Mouse (Mus musculus) urinary bladder, postnatal 14 days (tissue): Measurements from ENCODE around the gene Pts.

Source experiments
- DNase-seq: peaks from one replicate; pipeline ENCODE4 v3.0.0; 2021; ENCODE audit warnings: low spot score

Gene Pts

DNA sequence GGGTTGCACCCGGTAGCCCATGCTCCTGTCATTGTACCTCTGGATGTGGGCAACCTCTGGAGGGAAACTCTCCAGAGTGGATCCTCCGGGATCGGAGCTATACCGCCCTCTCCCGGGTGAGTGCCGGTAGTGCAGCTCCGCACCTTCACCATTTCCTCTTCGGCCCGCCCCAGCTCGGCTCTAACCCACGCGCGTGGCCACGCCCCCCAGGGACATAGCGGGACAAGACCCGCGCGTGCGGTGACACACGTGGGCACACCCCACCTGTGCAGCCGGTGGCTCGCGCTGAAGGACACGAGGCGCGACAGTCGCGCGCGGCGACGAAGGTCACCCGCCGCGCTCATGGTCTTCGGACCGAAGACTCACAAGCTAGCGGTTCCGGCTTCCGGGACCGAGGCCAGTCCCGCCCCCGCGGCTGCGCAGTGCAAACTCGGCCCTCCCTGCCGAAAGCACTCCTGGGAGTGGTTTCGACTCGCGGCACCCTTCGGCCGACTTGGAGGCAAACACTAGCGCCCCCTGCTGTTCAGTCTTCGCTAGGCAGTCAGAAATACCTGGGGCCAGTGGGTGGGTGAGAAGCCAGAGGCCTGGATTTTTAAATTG, at the start of gene Pts:
TSS of gene Pts (minus strand) at position 432 of the 600 bp plus-strand sequence.
- peak; percentile 98 for DNase-seq

- peak; percentile 34 for DNase-seq
Measured at GRCm38 (mm10) chr9:50569599-50570525, 41.3 kb upstream of the Pts start.

- DNase-seq: no peak
Measured at GRCm38 (mm10) chr9:50567881-50568280, 39.4 kb upstream of the Pts start.

GRCm38 (mm10) chr9:50567372-50567771, 38.8 kb upstream of the Pts start:
- DNase-seq: no peak

- DNase-seq: no peak
Measured at GRCm38 (mm10) chr9:50565940-50566339, 37.4 kb upstream of the Pts start.

DNA sequence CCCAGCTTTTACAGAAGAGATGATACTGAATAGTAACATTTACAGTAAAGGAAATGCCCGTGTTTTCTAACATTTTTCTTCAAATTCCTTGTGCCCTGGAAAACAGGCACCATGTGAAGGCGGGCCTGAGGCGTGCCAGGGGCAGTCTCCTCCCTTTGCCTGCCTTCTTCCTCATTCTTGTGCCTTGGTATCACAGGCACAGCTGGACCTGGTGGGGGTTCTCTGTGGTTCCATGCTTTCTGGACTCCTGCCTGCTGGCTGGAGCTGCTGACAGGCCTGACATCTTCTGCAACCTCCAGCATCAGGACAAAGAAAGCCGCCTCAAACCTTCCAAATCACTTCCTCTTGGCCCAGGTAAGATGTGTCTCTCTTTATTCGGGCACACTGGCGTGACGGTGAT, 36.6 kb upstream of the Pts start:
- peak; percentile 40 for DNase-seq

GRCm38 (mm10) chr9:50561918-50562360, 33.4 kb upstream of the Pts start:
- DNase-seq: no peak

- DNase-seq: no peak
Measured at GRCm38 (mm10) chr9:50561145-50561917, 32.8 kb upstream of the Pts start, which contains the start of gene Tex12. Gene Tex12 (minus strand): TSS chr9:50561325.

DNA sequence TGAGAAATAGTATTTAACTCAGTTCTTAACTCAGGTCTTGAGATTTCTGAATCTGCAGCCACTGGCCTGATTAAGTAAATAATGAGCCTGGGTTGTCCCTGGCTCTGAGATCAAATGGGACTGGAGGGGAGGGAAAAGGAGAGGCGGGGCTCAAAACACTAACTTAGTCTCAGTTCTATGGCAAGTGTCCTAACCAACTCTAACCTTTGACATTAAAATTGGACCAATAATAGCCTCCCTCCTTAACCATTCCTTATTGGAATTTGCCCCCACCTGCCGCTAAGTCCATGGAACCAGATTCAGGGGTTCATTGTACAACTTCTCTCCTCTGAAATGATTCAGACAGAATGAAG, 26.5 kb upstream of the Pts start, which contains the start of gene Bco2:
TSS of gene Bco2 (minus strand) at position 88 of the 353 bp plus-strand sequence.
- DNase-seq: no peak

DNA sequence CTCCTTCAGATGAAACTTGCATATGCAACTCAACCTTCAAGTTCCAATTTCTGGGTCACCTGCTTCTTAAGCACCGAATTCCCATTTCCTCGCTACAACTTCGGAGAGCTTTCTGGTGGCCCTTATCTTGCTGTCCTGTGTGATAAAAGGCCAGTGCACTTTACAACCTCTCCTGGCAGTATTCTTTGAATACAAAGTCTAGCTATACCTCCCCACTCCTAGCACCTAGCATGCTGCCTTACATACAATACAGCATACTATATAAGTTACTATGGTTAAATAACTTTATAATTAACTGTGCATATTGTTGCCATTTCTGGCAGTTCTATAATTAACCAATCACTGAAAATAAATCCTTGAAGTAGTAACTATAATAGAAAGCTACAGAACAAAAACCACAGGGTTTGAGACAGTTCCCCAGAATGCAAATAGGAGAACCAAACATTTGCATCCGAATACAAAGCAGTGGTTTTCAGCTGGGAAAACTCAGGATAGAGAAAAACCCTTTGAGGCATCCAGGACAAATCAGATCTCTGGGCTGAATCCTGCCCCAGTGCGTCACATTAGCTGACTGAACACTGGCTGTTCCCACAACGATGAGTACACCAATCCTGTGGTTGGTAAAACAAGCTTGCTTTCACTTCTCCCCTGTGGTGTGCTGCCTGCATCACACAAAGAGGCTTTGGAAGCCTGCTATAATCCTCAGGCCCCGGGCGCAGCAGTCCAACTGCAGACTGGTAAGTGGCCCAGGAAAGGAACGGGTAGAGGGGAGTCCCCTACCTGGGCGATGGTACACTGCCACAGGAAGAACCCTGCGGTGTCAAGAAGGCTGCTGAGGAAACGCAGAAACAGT, 25.9 kb upstream of the Pts start, which contains the start of gene Il18:
TSS of gene Il18 (plus strand) at position 587 of the 853 bp plus-strand sequence.
- DNase-seq: peak; percentile 11

DNA sequence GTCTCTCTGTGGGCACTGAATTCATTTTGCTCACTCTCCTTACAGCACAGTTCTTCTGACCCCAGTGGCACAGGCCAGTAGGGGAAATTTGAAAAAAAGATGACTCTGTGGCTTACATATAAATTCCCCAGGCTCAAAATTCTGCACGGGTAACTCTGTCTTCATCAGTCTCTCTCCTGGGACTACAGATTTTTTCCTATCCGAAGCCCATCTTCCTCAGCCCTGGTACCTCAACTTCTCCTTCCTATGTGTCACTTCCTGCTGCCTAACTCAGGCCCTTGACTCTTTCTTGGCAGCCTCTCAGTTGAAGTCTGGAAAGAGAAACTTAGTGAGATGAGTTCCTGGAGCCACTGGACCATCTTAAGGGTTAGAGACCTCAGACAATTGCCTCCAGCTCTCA, 25.0 kb upstream of the Pts start:
- DNase-seq: no peak

GRCm38 (mm10) chr9:50552206-50552605, 23.7 kb upstream of the Pts start:
- no peak for DNase-seq

- no peak for DNase-seq
Measured at GRCm38 (mm10) chr9:50548936-50549335, 20.4 kb upstream of the Pts start.

- no peak for DNase-seq
Measured at GRCm38 (mm10) chr9:50547859-50548478, 19.4 kb upstream of the Pts start.

DNA sequence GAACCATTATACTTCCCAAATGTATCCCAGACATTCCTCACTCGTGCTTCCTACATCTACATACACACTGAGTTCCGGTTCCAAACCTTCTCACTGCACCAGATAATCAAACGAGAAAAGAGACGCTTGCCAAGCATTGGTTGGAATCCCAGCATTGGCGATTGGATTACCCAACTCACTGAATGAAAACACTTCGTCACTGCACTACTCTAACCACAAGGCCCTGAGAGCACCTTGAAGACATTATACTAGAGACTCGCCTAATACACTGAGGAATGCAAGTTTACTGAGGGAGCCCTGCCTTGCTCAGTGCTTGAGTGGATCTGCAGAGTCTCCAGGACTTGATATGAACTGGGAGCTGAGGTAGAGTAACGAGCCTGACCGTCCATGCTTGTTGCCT, 13.9 kb upstream of the Pts start:
- no peak for DNase-seq

DNA sequence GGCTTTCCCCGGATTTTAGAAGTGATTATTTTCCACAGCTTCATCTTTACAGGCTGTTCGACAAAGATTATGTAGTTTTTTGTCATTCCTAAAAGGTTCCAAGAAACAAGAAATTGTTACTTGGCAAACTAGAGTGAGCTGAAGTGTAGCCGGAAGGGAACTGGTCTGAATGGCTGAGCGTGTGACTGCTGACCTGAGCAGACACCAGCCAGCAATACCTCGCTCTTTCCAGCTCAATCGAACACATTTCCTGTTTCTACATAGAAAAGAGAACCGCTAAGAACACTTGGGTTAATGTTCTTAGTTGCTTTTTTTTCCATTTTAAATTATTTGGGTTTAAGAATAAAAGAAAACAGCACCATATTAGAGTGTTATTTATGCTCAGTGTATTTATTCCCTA, 11.6 kb upstream of the Pts start:
- DNase-seq: no peak

DNA sequence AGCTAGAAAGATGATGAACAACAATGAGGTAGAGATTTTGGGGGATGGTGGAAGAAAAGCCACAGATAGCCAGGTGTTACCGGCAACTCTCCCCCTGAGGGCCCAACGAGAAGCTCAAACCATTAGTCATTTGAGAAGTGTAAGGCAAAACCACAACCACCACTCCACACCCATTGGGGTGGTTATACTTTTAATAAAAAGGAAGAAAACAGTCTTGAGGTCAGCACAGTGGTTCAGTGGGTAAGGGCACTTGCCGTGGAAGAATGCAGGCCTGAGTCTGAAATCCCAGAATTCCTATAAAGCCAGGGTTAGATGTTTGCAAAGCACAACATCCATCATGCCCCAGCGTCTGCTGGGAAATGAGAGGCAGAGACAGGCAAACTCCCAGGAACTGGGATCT, 8.8 kb upstream of the Pts start:
- no peak for DNase-seq

DNA sequence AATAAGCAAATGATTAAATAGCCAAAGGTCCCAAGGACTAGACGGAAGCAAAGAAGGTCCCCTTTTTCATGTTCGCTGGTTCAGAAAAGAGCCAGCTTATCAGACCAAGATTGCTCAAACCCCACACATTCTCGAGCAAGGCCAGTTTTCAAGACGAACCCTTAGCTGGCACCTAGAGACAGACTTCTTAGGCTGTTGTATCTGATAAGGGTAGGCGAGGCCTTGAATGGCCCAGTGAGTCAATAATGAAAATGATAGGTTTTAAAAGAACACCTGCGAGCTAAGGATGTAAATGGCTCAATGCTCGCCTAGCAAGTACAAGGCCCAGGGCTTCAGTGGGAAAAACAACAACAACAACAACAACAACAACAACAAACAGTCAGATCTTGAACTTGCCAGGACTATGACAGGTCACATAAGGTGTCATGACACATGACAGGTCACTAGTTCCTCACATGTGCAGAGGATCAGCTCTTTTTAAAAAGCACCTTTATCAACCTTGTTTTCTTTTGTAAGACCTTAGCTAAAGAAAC, 8.1 kb upstream of the Pts start:
- DNase-seq: no peak

- DNase-seq: peak; percentile 30
Measured at GRCm38 (mm10) chr9:50535930-50536329, 7.4 kb upstream of the Pts start.

DNA sequence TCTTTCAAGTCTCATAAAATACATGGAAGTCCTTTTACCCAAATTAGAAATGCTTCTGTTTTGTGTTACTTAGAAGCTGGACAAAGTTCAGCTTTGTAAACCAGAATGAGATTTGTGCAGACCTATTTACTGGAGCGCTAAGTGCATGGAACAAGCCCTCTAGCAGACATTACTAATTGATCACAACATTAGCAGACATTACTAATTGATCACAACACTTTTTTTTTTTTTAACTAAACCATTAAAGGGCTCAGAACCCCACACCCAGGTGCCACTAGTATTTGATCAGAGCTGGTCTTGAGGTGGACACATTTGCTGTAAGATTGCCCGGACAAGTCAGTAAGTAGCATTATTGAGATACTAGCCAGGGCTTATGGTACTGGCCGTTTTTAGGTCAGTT, 5.3 kb upstream of the Pts start:
- DNase-seq: no peak

GRCm38 (mm10) chr9:50533328-50533727, 4.8 kb upstream of the Pts start:
- no peak for DNase-seq
